Mouse (Mus musculus): ENCODE measurements around the gene Atxn7l3. TPM values are rescaled to one million over a fixed set of nuclear protein-coding genes. Genes with fewer than 3 reads are reported as not detected.
A peak's percentile ranks its signal among the peaks of the same experiment; 100 is the strongest.

The Atxn7l3 gene
- total RNA-seq, 1 experiment from 2014 or later = 24.4 TPM

GRCm38 (mm10) chr11:102308104-102308503, 11.7 kb upstream of the Atxn7l3 start:
- no peak for ATAC-seq (replicated peaks in 1 of 2; ENCODE audit: insufficient read depth in 1 of 2, low FRiP score in 2 of 2, low TSS enrichment in 1 of 2, low read depth in 1 of 2, poor library complexity in 2 of 2, severe bottlenecking in 2 of 2)

- ATAC-seq (replicated peaks in 1 of 2; ENCODE audit: insufficient read depth in 1 of 2, low FRiP score in 2 of 2, low TSS enrichment in 1 of 2, low read depth in 1 of 2, poor library complexity in 2 of 2, severe bottlenecking in 2 of 2) = no peak
These were observed 8.9 kb upstream of the Atxn7l3 start for GRCm38 (mm10) chr11:102305359-102305758.

GRCm38 (mm10) chr11:102304141-102304540, 7.7 kb upstream of the Atxn7l3 start:
- ATAC-seq (replicated peaks in 1 of 2; ENCODE audit: insufficient read depth in 1 of 2, low FRiP score in 2 of 2, low TSS enrichment in 1 of 2, low read depth in 1 of 2, poor library complexity in 2 of 2, severe bottlenecking in 2 of 2) = no peak

GRCm38 (mm10) chr11:102299839-102300238, 3.4 kb upstream of the Atxn7l3 start:
- no peak for ATAC-seq (replicated peaks in 1 of 2; ENCODE audit: insufficient read depth in 1 of 2, low FRiP score in 2 of 2, low TSS enrichment in 1 of 2, low read depth in 1 of 2, poor library complexity in 2 of 2, severe bottlenecking in 2 of 2)

DNA sequence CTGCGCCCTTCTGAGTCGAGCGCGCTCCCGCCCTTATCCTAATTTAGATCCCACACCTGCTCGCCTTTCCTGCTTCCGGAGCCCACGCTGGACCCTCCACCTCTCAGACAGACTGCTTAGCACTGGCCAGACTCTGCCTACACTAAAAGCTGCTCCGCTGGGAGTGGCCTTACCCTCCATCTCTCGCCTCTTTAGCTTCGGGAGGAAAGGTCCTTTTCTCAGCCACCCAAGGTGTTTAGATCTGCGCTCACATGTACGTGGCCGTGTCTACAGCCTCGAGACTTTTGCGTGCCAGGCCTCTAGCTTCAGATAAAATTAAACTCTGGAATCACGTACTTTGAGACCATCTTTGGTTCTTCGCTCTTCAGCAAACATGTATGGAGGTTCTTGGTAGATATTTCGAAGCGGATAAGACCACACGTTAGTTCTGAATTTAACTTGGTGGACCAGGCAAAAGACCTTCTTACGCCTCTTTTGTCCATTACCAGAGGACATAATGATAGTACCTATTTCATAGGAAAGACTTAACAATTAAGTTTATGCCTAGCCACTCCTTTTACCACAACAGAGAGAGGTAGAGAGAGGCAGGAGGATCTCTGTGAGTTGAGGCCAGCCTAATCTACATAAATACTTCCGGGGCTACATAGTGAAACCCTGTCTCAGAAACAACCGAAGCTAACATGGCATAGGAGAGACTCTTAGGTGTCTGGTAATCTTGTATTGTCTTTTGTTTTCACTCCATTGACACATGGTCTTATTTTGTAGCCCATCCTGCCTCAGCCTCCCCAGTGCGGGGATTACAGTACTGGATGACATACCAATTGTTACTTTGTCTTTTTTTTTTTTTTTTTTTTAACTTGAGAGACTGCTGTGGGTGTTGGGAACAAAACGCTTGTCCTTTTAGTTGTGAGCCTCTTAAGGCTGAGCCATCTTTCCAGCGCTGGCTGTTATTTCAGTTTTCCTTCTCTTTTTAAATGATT, 1.4 kb upstream of the Atxn7l3 start:
- ATAC-seq (replicated peaks in 1 of 2; ENCODE audit: insufficient read depth in 1 of 2, low FRiP score in 2 of 2, low TSS enrichment in 1 of 2, low read depth in 1 of 2, poor library complexity in 2 of 2, severe bottlenecking in 2 of 2) = peak; percentile 2 to 4; a peak in 2 of 4 replicates

DNA sequence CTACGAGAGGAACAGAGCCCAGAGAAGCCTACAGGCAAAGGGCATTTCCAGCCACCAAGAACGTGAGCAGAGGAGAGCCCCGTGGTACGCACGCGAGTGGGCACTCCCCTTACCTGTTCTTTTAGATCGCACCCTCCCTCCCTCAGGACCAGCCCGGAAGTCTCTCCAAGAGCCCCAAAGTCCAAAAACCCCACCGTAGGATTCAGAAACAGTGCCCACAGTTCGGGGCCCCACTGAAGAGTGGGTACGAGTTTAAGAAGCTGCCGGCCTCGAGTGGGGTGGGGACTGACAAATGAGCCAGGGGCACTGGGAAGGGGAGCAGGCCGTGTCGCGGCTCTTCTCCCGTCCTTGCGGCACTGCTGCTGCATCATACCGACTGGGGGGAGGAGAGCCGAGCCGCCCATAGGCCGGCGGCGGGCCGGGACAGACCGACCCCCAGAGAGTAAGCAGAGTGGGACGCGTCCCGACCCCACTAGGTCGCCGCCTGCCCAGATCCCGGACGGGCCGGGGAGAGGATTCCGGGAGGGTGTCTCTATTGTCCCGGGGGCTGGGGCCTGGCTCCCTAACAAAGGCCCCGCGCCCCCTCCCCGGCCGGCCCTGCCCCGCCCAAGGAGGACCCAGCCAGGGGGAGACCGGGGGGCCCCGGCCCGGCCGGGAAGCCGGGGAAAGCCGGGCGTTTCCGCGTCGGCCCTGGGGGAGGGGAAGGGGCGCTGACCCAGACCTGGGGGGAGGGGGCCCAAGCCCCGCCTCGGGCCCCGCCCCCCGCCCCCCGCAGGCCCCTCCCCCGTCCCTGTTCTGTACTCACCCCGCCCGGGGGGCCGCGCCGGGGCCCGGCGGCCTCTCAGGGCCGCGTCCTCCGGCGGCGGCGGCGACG, 596 bp downstream of the Atxn7l3 start:
- ATAC-seq (replicated peaks in 1 of 2; ENCODE audit: insufficient read depth in 1 of 2, low FRiP score in 2 of 2, low TSS enrichment in 1 of 2, low read depth in 1 of 2, poor library complexity in 2 of 2, severe bottlenecking in 2 of 2) = no peak

DNA sequence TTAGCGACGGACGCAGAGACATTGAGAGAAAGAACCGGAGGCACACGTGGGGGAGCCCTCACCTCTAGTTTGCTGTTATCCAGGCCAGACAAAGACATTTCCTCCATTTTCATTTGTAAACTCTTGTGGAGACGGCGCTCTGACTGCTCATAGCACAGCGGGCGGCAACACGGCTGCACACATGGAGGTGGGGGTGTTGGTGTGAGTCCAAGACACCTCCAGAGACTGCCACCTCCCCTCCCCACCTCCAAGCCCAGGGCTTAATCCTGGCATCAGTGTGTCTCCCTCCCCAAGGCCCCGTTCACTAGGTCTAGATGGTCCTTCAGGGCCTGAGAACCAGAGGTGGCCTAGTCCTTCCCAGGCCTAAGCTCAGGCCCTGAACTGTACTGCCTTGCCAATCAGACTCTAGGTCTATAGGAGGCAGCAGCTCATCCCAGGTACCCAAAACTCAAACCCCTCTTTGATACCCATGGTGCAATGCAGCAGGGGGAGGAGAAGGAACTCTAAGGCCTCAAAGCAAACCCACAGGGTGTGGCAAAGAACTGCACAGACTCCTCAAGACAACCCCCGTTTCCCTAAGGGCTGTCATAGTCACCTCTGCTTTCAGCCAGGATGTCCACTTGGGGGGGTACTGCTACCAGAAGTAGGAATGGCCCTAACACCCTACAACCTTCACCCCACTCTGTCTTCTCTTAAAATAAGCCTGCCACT, 1.4 kb downstream of the Atxn7l3 start:
- peak; percentile 19 to 25; a peak in 2 of 4 replicates for ATAC-seq (replicated peaks in 1 of 2; ENCODE audit: insufficient read depth in 1 of 2, low FRiP score in 2 of 2, low TSS enrichment in 1 of 2, low read depth in 1 of 2, poor library complexity in 2 of 2, severe bottlenecking in 2 of 2)

- no peak for ATAC-seq (replicated peaks in 1 of 2; ENCODE audit: insufficient read depth in 1 of 2, low FRiP score in 2 of 2, low TSS enrichment in 1 of 2, low read depth in 1 of 2, poor library complexity in 2 of 2, severe bottlenecking in 2 of 2)
These were observed 2.0 kb downstream of the Atxn7l3 start for GRCm38 (mm10) chr11:102294416-102294815.

DNA sequence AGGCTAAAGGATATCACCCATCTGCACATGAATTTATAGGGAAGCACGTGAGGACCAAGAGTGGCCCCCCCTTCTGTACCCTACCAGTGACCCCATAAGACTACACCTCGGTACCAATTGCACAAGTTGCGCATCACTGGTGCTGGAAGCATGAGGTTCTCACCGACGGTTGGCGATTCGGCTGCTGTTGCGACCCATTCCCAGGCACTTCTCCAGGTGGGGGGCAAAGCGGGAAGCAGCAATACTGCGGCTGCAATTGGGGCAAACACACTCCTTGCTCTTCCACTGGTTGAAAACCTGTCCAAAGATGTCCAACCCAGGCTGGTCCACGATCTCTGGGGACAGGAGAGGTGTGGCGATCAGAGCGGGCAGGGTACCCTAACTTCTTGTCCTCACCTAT, 2.5 kb downstream of the Atxn7l3 start:
- ATAC-seq (replicated peaks in 1 of 2; ENCODE audit: insufficient read depth in 1 of 2, low FRiP score in 2 of 2, low TSS enrichment in 1 of 2, low read depth in 1 of 2, poor library complexity in 2 of 2, severe bottlenecking in 2 of 2) = no peak

- no peak for ATAC-seq (replicated peaks in 1 of 2; ENCODE audit: insufficient read depth in 1 of 2, low FRiP score in 2 of 2, low TSS enrichment in 1 of 2, low read depth in 1 of 2, poor library complexity in 2 of 2, severe bottlenecking in 2 of 2)
These were observed 5.3 kb downstream of the Atxn7l3 start for GRCm38 (mm10) chr11:102291051-102291535.

DNA sequence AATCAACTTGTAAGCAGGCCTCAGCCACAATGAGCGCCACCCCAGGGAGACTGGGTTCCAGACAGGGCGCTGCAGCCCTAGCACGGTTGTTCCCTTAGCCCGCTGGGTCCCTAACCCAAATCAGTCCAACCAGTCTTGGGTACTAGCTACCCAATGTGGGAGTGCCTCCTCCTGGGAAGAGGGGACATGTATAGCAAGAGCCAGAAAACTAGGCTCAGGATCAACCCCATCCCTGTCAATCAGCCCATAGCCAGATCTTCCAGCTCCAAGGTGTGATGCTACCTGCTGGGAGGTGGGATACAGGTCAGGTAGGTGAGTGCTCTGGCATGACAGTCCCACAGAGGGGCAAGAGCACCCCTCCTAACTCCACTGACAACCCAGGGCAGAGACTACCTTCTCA, 6.3 kb downstream of the Atxn7l3 start:
- ATAC-seq (replicated peaks in 1 of 2; ENCODE audit: insufficient read depth in 1 of 2, low FRiP score in 2 of 2, low TSS enrichment in 1 of 2, low read depth in 1 of 2, poor library complexity in 2 of 2, severe bottlenecking in 2 of 2) = no peak

DNA sequence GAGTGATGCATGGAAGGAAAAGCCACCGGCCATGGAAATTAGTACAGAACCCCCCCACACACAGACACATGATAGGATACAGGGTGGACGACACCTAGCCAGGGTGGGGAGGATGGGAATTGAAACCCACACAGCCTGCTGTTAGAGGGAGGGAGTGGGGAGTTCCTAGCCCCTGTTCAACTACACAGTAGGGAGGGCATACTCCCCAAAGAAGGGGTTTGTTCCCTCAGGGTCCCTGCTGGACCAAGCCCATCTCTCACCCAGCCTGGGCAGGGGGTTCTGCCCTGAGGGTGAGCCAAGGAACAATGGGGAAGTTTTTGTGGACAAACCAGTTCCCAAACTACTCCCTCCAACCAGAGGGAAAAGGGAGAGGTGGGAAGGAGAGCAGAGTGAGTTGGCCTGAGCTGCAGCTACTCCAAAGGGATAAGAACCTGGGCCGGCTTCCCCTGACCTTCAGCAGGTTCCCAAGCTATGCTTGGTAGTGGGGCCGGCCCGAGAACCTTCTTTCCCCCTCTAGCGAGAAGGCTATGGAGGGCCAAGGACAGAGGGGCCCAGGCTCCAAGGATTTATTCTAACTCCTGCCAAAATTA, 6.8 kb downstream of the Atxn7l3 start:
- ATAC-seq (replicated peaks in 1 of 2; ENCODE audit: insufficient read depth in 1 of 2, low FRiP score in 2 of 2, low TSS enrichment in 1 of 2, low read depth in 1 of 2, poor library complexity in 2 of 2, severe bottlenecking in 2 of 2) = no peak

DNA sequence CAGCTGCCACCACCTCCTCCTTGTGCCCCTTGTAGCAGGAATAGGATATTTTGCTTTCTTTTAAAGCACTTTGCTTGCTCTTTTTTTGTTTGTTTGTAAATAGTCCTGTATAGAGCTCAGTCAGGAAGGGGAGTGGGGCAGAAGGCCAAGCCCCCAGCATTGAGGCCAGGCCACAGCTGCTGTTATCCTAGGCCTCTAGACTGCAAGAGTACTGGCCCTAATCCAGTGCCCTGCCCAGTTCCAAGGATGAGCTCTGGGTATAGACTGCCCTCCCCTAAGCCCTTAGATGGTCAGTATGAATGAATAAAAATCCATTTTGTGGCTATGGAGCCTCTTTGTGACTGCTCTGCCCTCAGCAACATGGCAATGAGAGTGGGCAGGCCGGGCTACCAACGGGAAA, 7.5 kb downstream of the Atxn7l3 start:
- no peak for ATAC-seq (replicated peaks in 1 of 2; ENCODE audit: insufficient read depth in 1 of 2, low FRiP score in 2 of 2, low TSS enrichment in 1 of 2, low read depth in 1 of 2, poor library complexity in 2 of 2, severe bottlenecking in 2 of 2)

GRCm38 (mm10) chr11:102288027-102288804, 8.2 kb downstream of the Atxn7l3 start:
- no peak for ATAC-seq (replicated peaks in 1 of 2; ENCODE audit: insufficient read depth in 1 of 2, low FRiP score in 2 of 2, low TSS enrichment in 1 of 2, low read depth in 1 of 2, poor library complexity in 2 of 2, severe bottlenecking in 2 of 2)

GRCm38 (mm10) chr11:102287485-102287884, 8.9 kb downstream of the Atxn7l3 start:
- no peak for ATAC-seq (replicated peaks in 1 of 2; ENCODE audit: insufficient read depth in 1 of 2, low FRiP score in 2 of 2, low TSS enrichment in 1 of 2, low read depth in 1 of 2, poor library complexity in 2 of 2, severe bottlenecking in 2 of 2)

- ATAC-seq (replicated peaks in 1 of 2; ENCODE audit: insufficient read depth in 1 of 2, low FRiP score in 2 of 2, low TSS enrichment in 1 of 2, low read depth in 1 of 2, poor library complexity in 2 of 2, severe bottlenecking in 2 of 2) = peak; percentile 51 to 56
These were observed 11.2 kb downstream of the Atxn7l3 start for GRCm38 (mm10) chr11:102285095-102285834.
